Mouse (Mus musculus) kidney, adult 10 weeks (tissue): ENCODE data around the gene Rgcc. TPM values are rescaled to one million over a fixed set of nuclear protein-coding genes. Genes with fewer than 3 reads are reported as not detected.

ENCODE experiments used
- polyA plus RNA-seq: library from polyadenylated mRNA; stranded (reverse); fragments of 350-450 nt; fragmentation: Illumina TruSeq; extraction: RNeasy Lipid Tissue Mini Kit (QIAGEN cat#74804); gene quantifications from one replicate; pipeline ENCODE4 v1.2.3, GENCODE M21; 2014; ENCODE audit warnings: low read depth, low replicate concordance

Gene Rgcc
- polyA plus RNA-seq: 10.0 TPM

DNA sequence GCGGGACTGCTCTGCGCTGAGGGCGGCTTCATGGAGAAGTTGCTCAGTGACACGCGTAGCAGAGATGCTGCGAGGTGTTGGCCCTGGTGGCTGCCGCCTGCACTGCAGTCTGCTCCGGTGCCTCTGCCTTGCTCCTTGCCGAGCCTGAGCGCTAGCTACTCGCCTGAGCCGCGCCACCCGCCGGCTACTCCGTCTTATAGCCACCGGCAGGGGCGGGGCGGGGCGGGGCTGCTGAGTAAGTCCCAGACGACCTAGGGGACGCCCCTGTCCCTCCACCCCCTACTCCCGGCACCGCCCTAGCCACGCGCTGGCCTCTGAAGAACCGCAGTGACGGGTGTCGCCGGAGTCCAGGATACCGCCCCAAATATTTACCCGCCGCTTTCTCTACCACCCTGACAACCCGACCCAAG lies at the start of gene Rgcc:
Gene Rgcc (minus strand): TSS at position 180 of the 410 bp plus-strand sequence.

Other genes with a start within 250 kb of the Rgcc start
- not detected for gene Zfp957, start 54.3 kb downstream of the Rgcc start, polyA plus RNA-seq
- 45.3 TPM for gene Naa16, start 89.1 kb upstream of the Rgcc start, polyA plus RNA-seq
- 25.4 TPM for gene Mtrf1, start 96.1 kb upstream of the Rgcc start, polyA plus RNA-seq
- gene Kbtbd7, start 124.9 kb upstream of the Rgcc start, polyA plus RNA-seq: 41.4 TPM
- 0.49 TPM for gene Kbtbd6, start 150.2 kb upstream of the Rgcc start, polyA plus RNA-seq
- 61.3 TPM for gene Elf1, start 179.5 kb upstream of the Rgcc start, polyA plus RNA-seq
- 42.6 TPM for gene Wbp4, start 179.9 kb upstream of the Rgcc start, polyA plus RNA-seq